Mouse (Mus musculus) bone marrow, adult 2 months (tissue): ENCODE results near the gene Pgs1. TPM values are rescaled to one million over a fixed set of nuclear protein-coding genes. Genes with fewer than 3 reads are reported as not detected.

Experiments used
- H3K27ac ChIP-seq: fragments of 200-500 bp; 2 replicates; pipeline ENCODE4 v1.5.1; 2012; ENCODE audit warnings: low read depth, mild to moderate bottlenecking, control low read depth, inconsistent platforms, low read length; ENCODE audit not compliant: control insufficient read depth, poor library complexity, insufficient read depth
- H3K4me1 ChIP-seq: fragments of 200-500 bp; 2 replicates; pipeline ENCODE4 v1.6.1; 2011; ENCODE audit warnings: low read length; ENCODE audit not compliant: control insufficient read depth, insufficient read depth
- H3K4me3 ChIP-seq: fragments of 200-500 bp; replicated peaks from 2 replicates; pipeline ENCODE3; 2011; ENCODE audit warnings: mild to moderate bottlenecking, low read depth, low read length, control low read depth; ENCODE audit not compliant: control insufficient read depth
- CTCF ChIP-seq: fragments of 200-500 bp; IDR thresholded peaks from 2 replicates; pipeline ENCODE4 v1.5.1; 2011; ENCODE audit warnings: low read length, control low read depth; ENCODE audit not compliant: control insufficient read depth, insufficient read depth
- POLR2A ChIP-seq: fragments of 200-500 bp; IDR thresholded peaks from 2 replicates; pipeline ENCODE4 v1.6.1; 2011; ENCODE audit warnings: low read depth, mild to moderate bottlenecking, control low read depth, low read length, borderline replicate concordance; ENCODE audit not compliant: control insufficient read depth
- WGBS: fragments of 180-500 bp; shearing (Covaris S2); methylation state at CpG from one replicate; pipeline ENCODE4 v1.1.7; 2018; 5-methylcytosine and 5-hydroxymethylcytosine counted together
- polyA plus RNA-seq: library from polyadenylated mRNA; stranded (reverse); fragments of >200 nt; gene quantifications from 2 replicates; pipeline ENCODE4 v1.2.4, GENCODE M21; 2011; ENCODE audit warnings: low replicate concordance; ENCODE audit not compliant: missing spikeins, insufficient read depth, insufficient read length

Gene Pgs1
- polyA plus RNA-seq, 1 experiment, result 67.5 TPM

DNA sequence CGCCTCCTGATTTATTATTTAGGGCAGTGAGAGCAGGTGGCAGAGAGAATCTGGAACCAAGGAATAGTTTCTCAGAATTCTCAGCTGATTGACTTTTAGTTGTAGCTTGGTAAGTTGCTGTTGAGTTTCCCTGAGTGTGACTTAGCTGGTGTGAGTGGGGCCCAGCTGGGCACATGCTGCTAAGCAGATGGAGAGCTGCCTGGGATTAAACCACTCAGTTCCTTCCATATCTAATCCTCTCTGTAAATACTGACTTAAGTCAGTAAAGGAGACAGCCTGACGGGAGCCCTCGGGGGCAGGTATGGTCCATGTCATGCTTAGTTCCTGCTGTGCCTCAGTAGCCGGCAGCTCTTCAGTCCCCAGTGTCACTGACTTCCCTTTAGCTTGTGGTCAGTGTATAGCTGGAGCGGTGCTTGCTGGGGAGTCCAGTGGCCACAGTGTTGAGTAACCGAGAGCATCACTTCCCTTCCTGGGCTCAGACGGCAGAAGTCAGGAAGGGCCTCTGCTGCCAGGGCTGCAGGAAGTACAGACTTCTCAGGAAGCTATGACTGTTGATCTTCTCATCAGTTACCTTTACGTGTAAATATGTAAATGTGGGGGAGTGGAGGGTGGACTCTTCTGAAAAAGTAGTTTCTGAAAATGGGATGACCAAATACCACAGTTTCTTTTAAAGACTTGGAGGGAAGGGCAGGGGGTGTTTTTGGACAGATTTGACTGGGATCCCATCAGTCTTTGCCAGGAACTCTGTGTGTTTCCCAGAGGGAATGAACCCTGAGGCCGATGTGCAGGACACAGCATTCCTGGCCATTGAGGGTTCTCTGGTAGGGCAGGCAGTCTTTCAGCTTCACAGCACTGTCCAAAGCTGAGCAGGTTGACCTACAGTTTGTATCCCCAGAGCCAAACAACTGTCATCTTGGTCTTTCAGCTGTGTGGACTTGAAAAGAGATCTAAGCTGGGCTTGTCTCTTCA is 5.7 kb downstream of the Pgs1 start:
- Histone ChIP-seq H3K4me1 (peaks cover 20% of the 10 kb centered on the region), H3K27ac (peak overlapping the region; percentile 91), H3K4me3 (no peak overlapping the region)
- WGBS, result 19% methylated on average over 9 of the region's 9 CpGs
- TF ChIP-seq POLR2A (no peak), CTCF (0 out of 2 replicates have a peak, but pooled peaks have one; percentile 1)

DNA sequence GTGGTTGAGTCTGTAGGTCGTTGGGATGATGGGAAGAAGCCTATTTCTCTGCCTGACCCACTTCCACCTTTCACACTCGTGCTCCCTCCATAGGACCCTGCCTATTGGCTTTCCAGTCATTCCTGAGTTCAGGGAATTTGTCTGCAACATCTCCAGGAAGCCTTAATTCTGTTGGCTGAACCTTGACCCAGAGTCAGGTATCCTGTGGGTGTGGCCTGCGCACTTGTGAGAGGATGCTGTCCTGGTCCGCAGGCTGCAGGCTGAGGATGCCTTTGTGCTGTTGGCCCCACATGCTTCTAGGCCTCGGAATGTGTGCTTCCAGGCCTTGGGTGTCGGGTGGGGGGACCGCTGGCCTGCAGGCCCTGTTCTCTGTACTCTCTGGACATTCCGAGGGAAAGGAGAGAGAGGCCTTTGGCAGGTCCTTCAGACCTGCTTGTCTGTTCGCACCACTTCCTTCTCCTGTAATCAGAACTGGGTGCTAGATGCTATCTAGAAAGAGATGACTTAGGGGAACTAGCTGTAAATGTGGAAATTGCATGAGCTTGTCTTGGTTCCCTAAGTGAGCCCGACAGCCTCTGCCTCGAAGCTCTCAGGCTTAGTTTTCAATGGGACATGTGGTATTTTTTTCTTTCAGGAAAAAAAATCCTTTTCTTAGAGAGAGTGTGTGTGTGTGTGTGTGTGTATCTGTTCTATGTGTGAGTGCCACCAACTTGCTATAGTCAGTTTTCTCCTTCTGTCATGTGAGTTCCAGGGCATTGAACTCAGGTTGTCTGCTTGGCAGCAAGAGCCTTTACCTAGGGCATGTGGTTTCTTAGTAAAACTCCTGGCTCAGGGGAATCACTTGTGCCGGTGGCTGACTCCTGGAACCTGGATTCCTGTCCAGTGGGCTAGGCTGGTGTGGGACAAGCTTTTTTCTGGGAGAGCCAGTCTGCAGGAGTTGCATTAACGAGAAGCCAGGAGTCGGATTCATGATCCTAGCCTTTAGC is 7.4 kb downstream of the Pgs1 start:
- TF ChIP-seq POLR2A (no peak), CTCF (no peak)
- 44% methylated on average over 14 of the region's 14 CpGs for WGBS
- H3K4me3 ChIP-seq, result peak overlapping the region; percentile 29
- peak overlapping the region; percentile 91 for H3K27ac ChIP-seq
- peaks cover 20% of the 10 kb centered on the region for H3K4me1 ChIP-seq

DNA sequence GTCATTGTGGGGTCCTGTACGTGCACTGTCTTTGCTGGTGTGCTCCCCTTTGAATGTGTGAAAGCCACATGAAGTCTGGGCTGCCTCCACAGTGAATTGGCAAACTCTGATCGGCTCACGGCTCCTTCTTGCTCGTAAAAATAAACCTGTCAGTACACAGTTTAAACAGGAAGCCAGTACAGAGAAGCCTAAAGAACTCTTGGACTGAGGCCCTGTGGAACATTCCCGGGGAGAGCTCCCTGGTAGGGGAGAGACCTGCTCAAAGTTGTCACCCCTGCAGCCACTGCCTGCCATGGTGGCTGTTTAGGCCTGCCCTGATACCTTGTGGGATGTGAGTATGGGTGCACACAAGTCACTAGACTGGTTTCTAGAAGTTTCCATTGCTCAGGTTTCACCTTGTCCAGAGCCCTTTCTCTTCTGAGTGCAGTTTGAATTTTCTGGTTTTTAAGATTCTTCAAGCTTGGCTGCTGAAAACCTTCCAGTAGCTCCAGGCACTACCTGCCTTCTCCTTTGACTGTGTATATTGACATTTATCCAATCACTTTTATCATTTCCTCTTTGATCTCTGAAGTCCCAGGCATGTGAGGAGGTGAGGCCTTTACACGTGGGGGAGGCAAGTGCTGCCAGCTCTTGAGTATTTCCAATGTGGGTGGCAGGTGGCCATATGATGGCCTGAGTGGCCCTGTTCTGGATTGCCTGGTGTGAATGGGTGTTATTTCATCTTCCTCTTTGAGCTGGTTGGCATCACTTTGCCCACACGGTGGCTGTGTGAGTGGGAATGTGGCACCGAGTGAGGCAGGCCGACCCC is 8.4 kb downstream of the Pgs1 start:
- peak overlapping the region; percentile 64 for H3K27ac ChIP-seq
- no peak overlapping the region for H3K4me3 ChIP-seq
- TF ChIP-seq CTCF (no peak), POLR2A (no peak)
- H3K4me1 ChIP-seq, result peaks cover 19% of the 10 kb centered on the region
- 32% methylated on average over 9 of the region's 9 CpGs for WGBS

DNA sequence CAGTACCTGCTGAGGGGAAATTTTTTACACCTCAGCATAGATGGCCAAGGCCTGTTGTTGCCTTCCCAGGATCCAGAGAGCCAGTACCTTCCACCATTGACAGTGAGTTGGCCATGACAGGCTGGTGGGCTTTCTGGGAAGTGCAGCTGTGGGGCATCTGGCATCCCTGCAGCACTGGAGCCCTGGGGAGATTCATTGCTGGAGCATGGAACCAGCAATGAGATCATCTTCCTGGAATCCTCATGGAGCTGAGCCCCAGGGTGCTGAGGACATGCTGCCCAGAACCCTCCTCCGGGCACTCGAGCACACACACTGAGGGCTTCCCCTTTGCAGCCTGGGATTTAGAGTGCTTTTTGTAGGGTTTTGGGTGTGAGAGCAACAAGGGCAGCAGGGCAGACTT is 9.2 kb downstream of the Pgs1 start:
- Histone ChIP-seq H3K27ac (no peak overlapping the region), H3K4me3 (no peak overlapping the region), H3K4me1 (peaks cover 20% of the 10 kb centered on the region)
- WGBS, result 39% methylated on average over 2 of the region's 2 CpGs
- TF ChIP-seq CTCF, result no peak
- TF ChIP-seq POLR2A, result no peak

DNA sequence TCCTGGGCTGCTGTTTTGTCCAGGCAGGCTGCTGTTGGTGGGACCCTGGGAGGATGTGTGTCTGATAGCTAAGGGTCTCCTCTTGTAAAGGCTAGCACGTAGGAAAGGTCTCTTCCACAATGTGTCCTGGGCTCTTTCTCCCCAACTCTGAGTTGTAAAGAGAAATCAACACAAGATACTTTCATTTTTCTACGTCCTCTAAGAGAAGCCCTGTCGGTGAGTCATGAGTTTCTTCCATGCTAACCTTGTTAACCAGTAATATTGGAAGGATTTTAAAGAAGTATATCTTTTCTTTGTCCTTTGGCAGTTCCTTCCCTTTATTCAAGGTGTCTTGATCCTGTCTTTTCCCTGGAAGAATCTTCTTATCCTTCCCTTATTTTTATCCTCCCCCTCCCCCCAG is 9.6 kb downstream of the Pgs1 start:
- 52% methylated on average over 3 of the region's 3 CpGs for WGBS
- peaks cover 17% of the 10 kb centered on the region for H3K4me1 ChIP-seq
- no peak overlapping the region for H3K4me3 ChIP-seq
- TF ChIP-seq POLR2A (no peak), CTCF (no peak)
- no peak overlapping the region for H3K27ac ChIP-seq

DNA sequence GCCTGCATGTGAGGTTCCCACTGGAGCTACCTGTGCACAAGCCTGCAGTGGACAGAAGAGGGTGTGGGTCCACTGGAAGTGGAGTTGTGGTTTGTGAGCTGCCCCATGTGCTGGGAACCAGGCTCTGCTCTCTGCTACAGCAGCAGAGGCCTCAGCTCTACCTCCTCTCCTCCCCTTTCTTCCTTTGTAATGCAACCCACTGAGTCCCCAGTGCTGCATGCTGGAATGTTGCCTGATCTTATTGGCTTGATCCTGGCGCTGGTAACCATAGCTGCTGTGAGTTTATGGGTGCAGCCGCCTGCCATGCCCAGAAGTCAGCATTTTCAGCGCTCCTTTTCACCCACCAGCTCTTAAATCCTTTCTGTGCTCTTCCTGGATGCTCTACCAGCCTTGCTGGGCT is 10.0 kb downstream of the Pgs1 start:
- H3K27ac ChIP-seq, result no peak overlapping the region
- H3K4me1 ChIP-seq, result peaks cover 20% of the 10 kb centered on the region
- no peak overlapping the region for H3K4me3 ChIP-seq
- WGBS, result 83% methylated on average over 3 of the region's 3 CpGs
- TF ChIP-seq POLR2A, result no peak
- TF ChIP-seq CTCF, result no peak

DNA sequence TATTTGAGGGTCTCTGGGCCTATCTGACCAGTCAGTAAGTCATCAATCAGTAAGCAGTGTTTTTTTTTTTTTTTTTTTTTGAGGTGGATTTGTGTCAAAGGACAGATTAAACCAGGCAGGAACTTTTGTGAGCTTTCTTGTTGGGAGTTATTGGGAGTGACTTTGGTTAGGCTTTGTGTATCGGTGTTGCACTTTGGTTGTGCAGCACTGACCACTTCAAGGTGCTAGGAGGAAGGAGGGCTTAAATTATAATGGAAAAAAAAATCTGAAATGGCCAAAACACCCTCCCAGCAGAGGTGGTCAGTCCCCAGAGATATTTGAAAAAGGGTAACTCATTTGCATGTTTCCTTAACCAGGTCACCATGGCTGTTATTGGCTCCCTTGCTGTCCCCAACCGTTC is 11.0 kb downstream of the Pgs1 start:
- Histone ChIP-seq H3K4me3 (no peak overlapping the region), H3K4me1 (peaks cover 23% of the 10 kb centered on the region), H3K27ac (no peak overlapping the region)
- TF ChIP-seq POLR2A, result no peak
- TF ChIP-seq CTCF, result no peak
- WGBS, result 87% methylated on average over 2 of the region's 2 CpGs
